Mouse (Mus musculus) liver, embryonic 16.5 days (tissue): Measurements from ENCODE around the gene Aox3. TPM values are rescaled to one million over a fixed set of nuclear protein-coding genes. Genes with fewer than 3 reads are reported as not detected.

Experiments
- ATAC-seq: fragments of 200-750 bp; cut with Nextera tagmentation; 2 replicates; pipeline ENCODE4 v1.8.0; 2017; ENCODE audit warnings: low read depth, mild to moderate bottlenecking, moderate number of reproducible peaks, moderate library complexity
- H3K27ac ChIP-seq: fragments of 300-500 bp; sonication (generic); 2 replicates; pipeline ENCODE4 v1.5.1; 2014; ENCODE audit warnings: mild to moderate bottlenecking, low read length
- H3K27me3 ChIP-seq: fragments of 300-500 bp; sonication (generic); 2 replicates; pipeline ENCODE4 v1.6.1; 2014; ENCODE audit warnings: low read depth, low read length, mixed read lengths; ENCODE audit not compliant: control insufficient read depth, insufficient read depth
- H3K36me3 ChIP-seq: fragments of 300-500 bp; sonication (generic); 2 replicates; pipeline ENCODE4 v1.6.1; 2014; ENCODE audit warnings: mild to moderate bottlenecking; ENCODE audit not compliant: control insufficient read depth, insufficient read depth
- H3K4me1 ChIP-seq: fragments of 300-500 bp; sonication (generic); 2 replicates; pipeline ENCODE4 v1.6.1; 2014; ENCODE audit warnings: low read depth, low read length, mixed read lengths; ENCODE audit not compliant: control insufficient read depth
- H3K4me2 ChIP-seq: fragments of 300-500 bp; sonication (generic); 2 replicates; pipeline ENCODE4 v1.6.1; 2014; ENCODE audit warnings: low read depth, low read length, mixed read lengths
- H3K4me3 ChIP-seq: fragments of 300-500 bp; sonication (generic); 2 replicates; pipeline ENCODE4 v1.5.1; 2014; ENCODE audit warnings: low read depth, mild to moderate bottlenecking, low read length
- H3K9ac ChIP-seq: fragments of 300-500 bp; sonication (generic); 2 replicates; pipeline ENCODE4 v1.6.1; 2014; ENCODE audit warnings: low read depth, low read length
- H3K9me3 ChIP-seq: fragments of 300-500 bp; sonication (generic); replicated peaks from 2 replicates; pipeline ENCODE4 v1.6.1; 2016; ENCODE audit warnings: low read length; ENCODE audit not compliant: control insufficient read depth
- WGBS: fragments of 180-500 bp; shearing (Covaris S2); extraction: QIAGEN DNeasy Blood & Tissue Kit; methylation state at CpG from one replicate; pipeline ENCODE4 v1.1.7; 2014; ENCODE audit not compliant: insufficient replicate concordance; 5-methylcytosine and 5-hydroxymethylcytosine counted together
- polyA plus RNA-seq: library from polyadenylated mRNA; unstranded; fragments of >200 nt; fragmentation: Nextera tagmentation; extraction: Ambion mirVana; gene quantifications from 2 replicates; pipeline ENCODE4 v1.2.1, GENCODE M21; 2015

The Aox3 gene
- polyA plus RNA-seq, 1 experiment from 2014 or later = 7.2 TPM

- no peaks in the 10 kb centered on the region for H3K27me3 ChIP-seq
- no peak overlapping the region; the same call in 1 of the 2 replicates for H3K27ac ChIP-seq
- H3K4me3 ChIP-seq = no peak overlapping the region
- peak; percentile 56 for ATAC-seq
- no peaks in the 10 kb centered on the region; the same call in 1 of the 2 replicates for H3K4me1 ChIP-seq
- H3K4me2 ChIP-seq = no peak overlapping the region
- H3K36me3 ChIP-seq = no peaks in the 10 kb centered on the region
- 43% methylated on average over 2 of the region's 2 CpGs for WGBS
- H3K9me3 ChIP-seq = no peaks in the 10 kb centered on the region
- H3K9ac ChIP-seq = no peak overlapping the region
These were observed 20.9 kb upstream of the Aox3 start for GRCm38 (mm10) chr1:58091992-58092560.

GRCm38 (mm10) chr1:58097338-58097737 is 15.6 kb upstream of the Aox3 start:
- H3K36me3 ChIP-seq = no peaks in the 10 kb centered on the region
- WGBS = 69% methylated on average over 6 of the region's 6 CpGs

GRCm38 (mm10) chr1:58099119-58099518 is 13.8 kb upstream of the Aox3 start:
- no peaks in the 10 kb centered on the region for H3K27me3 ChIP-seq
- no peak for ATAC-seq
- no peaks in the 10 kb centered on the region for H3K9me3 ChIP-seq
- H3K36me3 ChIP-seq = no peaks in the 10 kb centered on the region
- no peaks in the 10 kb centered on the region for H3K4me1 ChIP-seq
- H3K4me3 ChIP-seq = no peak overlapping the region
- no peak overlapping the region for H3K27ac ChIP-seq
- H3K9ac ChIP-seq = no peak overlapping the region
- H3K4me2 ChIP-seq = no peak overlapping the region

More at GRCm38 (mm10) chr1:58097338-58097737, 15.6 kb upstream of the Aox3 start:
- no peaks in the 10 kb centered on the region for H3K4me1 ChIP-seq
- H3K4me3 ChIP-seq = no peak overlapping the region
- no peaks in the 10 kb centered on the region for H3K9me3 ChIP-seq
- no peak overlapping the region for H3K27ac ChIP-seq
- H3K9ac ChIP-seq = no peak overlapping the region
- no peaks in the 10 kb centered on the region for H3K27me3 ChIP-seq
- no peak overlapping the region for H3K4me2 ChIP-seq
- no peak for ATAC-seq

GRCm38 (mm10) chr1:58101531-58102146 is 11.3 kb upstream of the Aox3 start:
- H3K4me2 ChIP-seq = no peak overlapping the region
- no peaks in the 10 kb centered on the region for H3K4me1 ChIP-seq
- no peaks in the 10 kb centered on the region for H3K36me3 ChIP-seq
- no peaks in the 10 kb centered on the region for H3K27me3 ChIP-seq
- peak overlapping the region; percentile 76 for H3K27ac ChIP-seq
- no peak overlapping the region for H3K4me3 ChIP-seq
- WGBS = 50% methylated on average over 2 of the region's 2 CpGs
- ATAC-seq = peak; percentile 77
- H3K9me3 ChIP-seq = no peaks in the 10 kb centered on the region
- H3K9ac ChIP-seq = no peak overlapping the region

GRCm38 (mm10) chr1:58102494-58102893 is 10.4 kb upstream of the Aox3 start:
- H3K4me2 ChIP-seq = no peak overlapping the region
- no peak overlapping the region for H3K27ac ChIP-seq
- H3K4me3 ChIP-seq = no peak overlapping the region
- no peak overlapping the region for H3K9ac ChIP-seq
- H3K27me3 ChIP-seq = no peaks in the 10 kb centered on the region
- 46% methylated on average over 7 of the region's 7 CpGs for WGBS
- H3K36me3 ChIP-seq = no peaks in the 10 kb centered on the region
- no peak for ATAC-seq
- H3K4me1 ChIP-seq = no peaks in the 10 kb centered on the region
- no peaks in the 10 kb centered on the region for H3K9me3 ChIP-seq

- no peaks in the 10 kb centered on the region for H3K36me3 ChIP-seq
- no peaks in the 10 kb centered on the region for H3K27me3 ChIP-seq
- H3K9me3 ChIP-seq = no peaks in the 10 kb centered on the region
- no peak overlapping the region for H3K4me3 ChIP-seq
- no peak overlapping the region for H3K4me2 ChIP-seq
- no peak overlapping the region for H3K27ac ChIP-seq
- H3K4me1 ChIP-seq = no peaks in the 10 kb centered on the region
- no peak for ATAC-seq
- WGBS = 69% methylated on average over 6 of the region's 6 CpGs
- no peak overlapping the region for H3K9ac ChIP-seq
These were observed 7.2 kb upstream of the Aox3 start for GRCm38 (mm10) chr1:58105685-58106084.

- ATAC-seq = no peak
- 65% methylated on average over 2 of the region's 2 CpGs for WGBS
These were observed 5.9 kb upstream of the Aox3 start for GRCm38 (mm10) chr1:58107066-58107465.

GRCm38 (mm10) chr1:58110241-58110640 is 2.7 kb upstream of the Aox3 start:
- H3K9me3 ChIP-seq = no peaks in the 10 kb centered on the region
- H3K4me1 ChIP-seq = no peaks in the 10 kb centered on the region
- no peak overlapping the region for H3K4me3 ChIP-seq
- H3K4me2 ChIP-seq = no peak overlapping the region
- no peak overlapping the region for H3K27ac ChIP-seq
- no peaks in the 10 kb centered on the region for H3K27me3 ChIP-seq
- no peak overlapping the region for H3K9ac ChIP-seq
- no peaks in the 10 kb centered on the region for H3K36me3 ChIP-seq
- 64% methylated on average over 5 of the region's 5 CpGs for WGBS
- no peak for ATAC-seq

More at GRCm38 (mm10) chr1:58107066-58107465, 5.9 kb upstream of the Aox3 start:
- Histone ChIP-seq H3K9me3 (no peaks in the 10 kb centered on the region), H3K36me3 (no peaks in the 10 kb centered on the region), H3K4me3 (no peak overlapping the region), H3K4me2 (no peak overlapping the region), H3K9ac (no peak overlapping the region), H3K4me1 (no peaks in the 10 kb centered on the region), H3K27me3 (no peaks in the 10 kb centered on the region), H3K27ac (no peak overlapping the region)

- Histone ChIP-seq H3K9me3 (no peaks in the 10 kb centered on the region), H3K27me3 (no peaks in the 10 kb centered on the region), H3K4me1 (no peaks in the 10 kb centered on the region), H3K9ac (no peak overlapping the region), H3K4me2 (no peak overlapping the region), H3K36me3 (no peaks in the 10 kb centered on the region), H3K27ac (no peak overlapping the region), H3K4me3 (no peak overlapping the region)
- ATAC-seq = no peak
- WGBS = 67% methylated on average over 4 of the region's 4 CpGs
These were observed 1.6 kb upstream of the Aox3 start for GRCm38 (mm10) chr1:58111315-58111714.
